Mouse (Mus musculus) embryonic facial prominence, embryonic 15.5 days (tissue): Measurements from ENCODE around the gene Slc1a1. TPM values are rescaled to one million over a fixed set of nuclear protein-coding genes. Genes with fewer than 3 reads are reported as not detected.

ENCODE experiments used
- ATAC-seq: fragments of 200-750 bp; cut with Nextera tagmentation; 2 replicates; pipeline ENCODE4 v1.8.0; 2017; ENCODE audit warnings: low read depth, moderate TSS enrichment; ENCODE audit not compliant: insufficient number of reproducible peaks, low FRiP score, low TSS enrichment
- H3K27ac ChIP-seq: fragments of 300-500 bp; sonication (generic); replicated peaks from 2 replicates; pipeline ENCODE4 v1.5.1; 2015; ENCODE audit warnings: mild to moderate bottlenecking, inconsistent platforms
- H3K27me3 ChIP-seq: fragments of 300-500 bp; sonication (generic); 2 replicates; pipeline ENCODE4 v1.6.1; 2015; ENCODE audit warnings: inconsistent platforms
- H3K36me3 ChIP-seq: fragments of 300-500 bp; sonication (generic); 2 replicates; pipeline ENCODE4 v1.6.1; 2015; ENCODE audit warnings: mild to moderate bottlenecking, inconsistent platforms
- H3K4me1 ChIP-seq: fragments of 300-500 bp; sonication (generic); 2 replicates; pipeline ENCODE4 v1.6.1; 2015; ENCODE audit warnings: inconsistent platforms
- H3K4me2 ChIP-seq: fragments of 300-500 bp; sonication (generic); replicated peaks from 2 replicates; pipeline ENCODE4 v1.6.1; 2015; ENCODE audit warnings: mild to moderate bottlenecking, inconsistent platforms
- H3K4me3 ChIP-seq: fragments of 300-500 bp; sonication (generic); replicated peaks from 2 replicates; pipeline ENCODE4 v1.5.1; 2015; ENCODE audit warnings: mild to moderate bottlenecking, inconsistent platforms
- H3K9ac ChIP-seq: fragments of 300-500 bp; sonication (generic); 2 replicates; pipeline ENCODE4 v1.6.1; 2015; ENCODE audit warnings: inconsistent platforms
- H3K9me3 ChIP-seq: fragments of 300-500 bp; sonication (generic); replicated peaks from 2 replicates; pipeline ENCODE4 v1.6.1; 2016; ENCODE audit warnings: inconsistent platforms
- WGBS: fragments of 180-500 bp; shearing (Covaris S2); methylation state at CpG from one replicate; pipeline ENCODE4 v1.1.7; 2015; 5-methylcytosine and 5-hydroxymethylcytosine counted together
- polyA plus RNA-seq: library from polyadenylated mRNA; unstranded; fragments of >200 nt; fragmentation: Nextera tagmentation; extraction: Ambion mirVana; gene quantifications from 2 replicates; pipeline ENCODE4 v1.2.1, GENCODE M21; 2015

The Slc1a1 gene
- polyA plus RNA-seq, 1 experiment from 2014 or later, result 2.1 TPM

- WGBS, result 82% methylated on average over 1 of the region's 1 CpGs
- Histone ChIP-seq H3K4me2 (no peak overlapping the region), H3K4me1 (no peaks in the 10 kb centered on the region), H3K9me3 (no peaks in the 10 kb centered on the region), H3K9ac (no peak overlapping the region), H3K27me3 (no peaks in the 10 kb centered on the region), H3K4me3 (no peak overlapping the region), H3K27ac (no peak overlapping the region), H3K36me3 (no peaks in the 10 kb centered on the region)
- no peak for ATAC-seq
Observed at GRCm38 (mm10) chr19:28891864-28892263, 57.0 kb downstream of the Slc1a1 start.

- Histone ChIP-seq H3K27me3 (no peaks in the 10 kb centered on the region), H3K9me3 (no peaks in the 10 kb centered on the region), H3K4me1 (no peaks in the 10 kb centered on the region), H3K4me3 (no peak overlapping the region), H3K9ac (no peak overlapping the region), H3K36me3 (no peaks in the 10 kb centered on the region), H3K27ac (no peak overlapping the region), H3K4me2 (no peak overlapping the region)
- WGBS, result 55% methylated on average over 1 of the region's 1 CpGs
- no peak for ATAC-seq
Observed at GRCm38 (mm10) chr19:28896639-28897038, 61.8 kb downstream of the Slc1a1 start.

- Histone ChIP-seq H3K4me1 (peaks cover 4% of the 10 kb centered on the region; the same call in 1 of the 2 replicates), H3K4me2 (no peak overlapping the region), H3K27ac (no peak overlapping the region), H3K9me3 (no peaks in the 10 kb centered on the region), H3K4me3 (no peak overlapping the region), H3K36me3 (no peaks in the 10 kb centered on the region), H3K27me3 (no peaks in the 10 kb centered on the region), H3K9ac (no peak overlapping the region)
- WGBS, result 75% methylated on average over 9 of the region's 9 CpGs
- no peak for ATAC-seq
Observed at GRCm38 (mm10) chr19:28897497-28897896, 62.6 kb downstream of the Slc1a1 start.

GRCm38 (mm10) chr19:28900771-28901170, 65.9 kb downstream of the Slc1a1 start:
- no peak overlapping the region for H3K27ac ChIP-seq
- no peaks in the 10 kb centered on the region for H3K36me3 ChIP-seq
- no peaks in the 10 kb centered on the region for H3K27me3 ChIP-seq
- 85% methylated on average over 2 of the region's 2 CpGs for WGBS
- H3K4me1 ChIP-seq, result peaks cover 17% of the 10 kb centered on the region; the same call in 1 of the 2 replicates
- ATAC-seq, result no peak
- H3K4me3 ChIP-seq, result no peak overlapping the region
- H3K9ac ChIP-seq, result no peak overlapping the region
- no peak overlapping the region for H3K4me2 ChIP-seq
- H3K9me3 ChIP-seq, result no peaks in the 10 kb centered on the region

GRCm38 (mm10) chr19:28902111-28902510, 67.3 kb downstream of the Slc1a1 start:
- Histone ChIP-seq H3K27ac (no peak overlapping the region), H3K4me2 (no peak overlapping the region), H3K27me3 (no peaks in the 10 kb centered on the region), H3K36me3 (no peaks in the 10 kb centered on the region), H3K4me1 (peaks cover 19% of the 10 kb centered on the region), H3K9ac (no peak overlapping the region), H3K9me3 (no peaks in the 10 kb centered on the region), H3K4me3 (no peak overlapping the region)
- 53% methylated on average over 2 of the region's 2 CpGs for WGBS
- ATAC-seq, result no peak

- H3K9ac ChIP-seq, result no peak overlapping the region
- H3K9me3 ChIP-seq, result no peaks in the 10 kb centered on the region
- 66% methylated on average over 4 of the region's 4 CpGs for WGBS
- H3K36me3 ChIP-seq, result no peaks in the 10 kb centered on the region
- peaks cover 25% of the 10 kb centered on the region for H3K4me1 ChIP-seq
- H3K27ac ChIP-seq, result no peak overlapping the region
- H3K4me3 ChIP-seq, result no peak overlapping the region
- H3K4me2 ChIP-seq, result no peak overlapping the region
- no peaks in the 10 kb centered on the region for H3K27me3 ChIP-seq
- no peak for ATAC-seq
Observed at GRCm38 (mm10) chr19:28902806-28903205, 68.0 kb downstream of the Slc1a1 start.

- no peaks in the 10 kb centered on the region for H3K9me3 ChIP-seq
- no peak overlapping the region for H3K4me2 ChIP-seq
- H3K27ac ChIP-seq, result no peak overlapping the region
- no peak overlapping the region for H3K9ac ChIP-seq
- H3K4me1 ChIP-seq, result peaks cover 31% of the 10 kb centered on the region
- no peaks in the 10 kb centered on the region for H3K36me3 ChIP-seq
- no peak overlapping the region for H3K4me3 ChIP-seq
- ATAC-seq, result no peak
- H3K27me3 ChIP-seq, result no peaks in the 10 kb centered on the region
- 75% methylated on average over 8 of the region's 8 CpGs for WGBS
Observed at GRCm38 (mm10) chr19:28903536-28904119, 68.8 kb downstream of the Slc1a1 start.

- no peak overlapping the region for H3K27ac ChIP-seq
- no peak overlapping the region for H3K4me2 ChIP-seq
- H3K36me3 ChIP-seq, result no peaks in the 10 kb centered on the region
- H3K9me3 ChIP-seq, result no peaks in the 10 kb centered on the region
- no peak overlapping the region for H3K4me3 ChIP-seq
- H3K4me1 ChIP-seq, result peaks cover 20% of the 10 kb centered on the region
- WGBS, result 24% methylated on average over 4 of the region's 4 CpGs
- no peak overlapping the region for H3K9ac ChIP-seq
- no peaks in the 10 kb centered on the region for H3K27me3 ChIP-seq
- no peak for ATAC-seq
Observed at GRCm38 (mm10) chr19:28908186-28908585, 73.3 kb downstream of the Slc1a1 start.

GRCm38 (mm10) chr19:28908693-28909092, 73.8 kb downstream of the Slc1a1 start:
- no peak overlapping the region for H3K9ac ChIP-seq
- H3K9me3 ChIP-seq, result no peaks in the 10 kb centered on the region
- no peak overlapping the region for H3K4me2 ChIP-seq
- H3K36me3 ChIP-seq, result no peaks in the 10 kb centered on the region
- peaks cover 14% of the 10 kb centered on the region for H3K4me1 ChIP-seq
- H3K27me3 ChIP-seq, result no peaks in the 10 kb centered on the region
- no peak overlapping the region for H3K27ac ChIP-seq
- no peak for ATAC-seq
- WGBS, result 49% methylated on average over 9 of the region's 9 CpGs
- H3K4me3 ChIP-seq, result no peak overlapping the region

- ATAC-seq, result no peak
- no peak overlapping the region for H3K9ac ChIP-seq
- no peak overlapping the region for H3K4me3 ChIP-seq
- no peak overlapping the region for H3K27ac ChIP-seq
- H3K4me2 ChIP-seq, result no peak overlapping the region
- no peaks in the 10 kb centered on the region for H3K27me3 ChIP-seq
- no peaks in the 10 kb centered on the region for H3K9me3 ChIP-seq
- no peaks in the 10 kb centered on the region for H3K4me1 ChIP-seq
- no peaks in the 10 kb centered on the region for H3K36me3 ChIP-seq
- WGBS, result 75% methylated on average over 6 of the region's 6 CpGs
Observed at GRCm38 (mm10) chr19:28914598-28914997, 79.7 kb downstream of the Slc1a1 start.

- Histone ChIP-seq H3K9ac (no peak overlapping the region), H3K36me3 (no peaks in the 10 kb centered on the region), H3K27me3 (no peaks in the 10 kb centered on the region), H3K4me3 (no peak overlapping the region), H3K27ac (no peak overlapping the region), H3K9me3 (no peaks in the 10 kb centered on the region), H3K4me1 (no peaks in the 10 kb centered on the region), H3K4me2 (no peak overlapping the region)
- ATAC-seq, result no peak
- WGBS, result 73% methylated on average over 2 of the region's 2 CpGs
Observed at GRCm38 (mm10) chr19:28915602-28916250, 80.9 kb downstream of the Slc1a1 start.

- Histone ChIP-seq H3K27ac (no peak overlapping the region), H3K4me1 (no peaks in the 10 kb centered on the region), H3K4me3 (no peak overlapping the region), H3K9me3 (no peaks in the 10 kb centered on the region), H3K36me3 (no peaks in the 10 kb centered on the region), H3K27me3 (no peaks in the 10 kb centered on the region), H3K4me2 (no peak overlapping the region), H3K9ac (no peak overlapping the region)
- WGBS, result 60% methylated on average over 4 of the region's 4 CpGs
- ATAC-seq, result no peak
Observed at GRCm38 (mm10) chr19:28916492-28916891, 81.6 kb downstream of the Slc1a1 start.
